Mouse (Mus musculus): ENCODE data around the gene Nav2.
A peak's percentile ranks its signal among the peaks of the same experiment; 100 is the strongest.

The Nav2 gene

DNA sequence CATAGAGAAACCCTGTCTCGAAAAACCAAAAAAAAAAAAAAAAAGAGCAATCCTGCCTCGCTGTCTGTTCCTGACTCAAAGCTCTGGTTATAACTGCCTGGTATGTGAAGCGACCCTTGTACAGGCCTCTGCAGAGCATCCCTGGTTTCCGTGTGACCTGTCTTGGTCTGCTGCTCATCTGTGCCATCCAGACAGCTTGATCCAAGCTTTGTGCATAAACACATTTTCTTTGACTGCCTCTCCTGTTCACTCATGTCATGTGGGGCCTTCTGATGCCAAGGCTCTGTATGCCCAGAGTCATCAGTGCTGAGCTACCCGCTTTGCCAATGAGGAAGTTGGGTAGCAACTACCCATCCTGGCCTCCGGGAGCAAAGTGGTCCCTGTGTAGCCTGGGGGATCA, 591.1 kb downstream of the Nav2 start:
- no peak for DNase-seq

GRCm38 (mm10) chr7:49500916-49501315, 592.4 kb downstream of the Nav2 start:
- peak; percentile 39 to 56 for DNase-seq

- DNase-seq, result no peak
These were observed 594.9 kb downstream of the Nav2 start for GRCm38 (mm10) chr7:49503419-49503818.

DNA sequence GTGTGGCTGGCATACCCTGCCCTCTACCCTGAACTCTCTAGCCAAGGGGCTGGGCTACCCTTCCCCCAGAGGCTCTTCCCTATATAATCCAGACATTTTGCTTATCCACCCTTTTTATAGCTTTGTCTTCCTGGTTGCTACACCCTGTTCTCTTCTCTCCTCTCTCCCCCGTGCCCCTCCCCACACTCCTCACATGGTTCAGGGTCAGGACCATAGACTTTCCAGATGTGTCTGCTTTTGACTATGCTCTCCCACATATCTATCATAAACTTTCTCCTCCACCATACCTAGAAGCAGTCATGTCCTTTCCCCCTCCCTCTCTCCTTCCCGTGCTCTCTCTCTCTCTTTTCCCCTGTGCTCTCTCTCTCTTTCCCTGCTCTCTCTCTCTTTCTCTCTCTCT, 595.4 kb downstream of the Nav2 start:
- no peak for DNase-seq

DNA sequence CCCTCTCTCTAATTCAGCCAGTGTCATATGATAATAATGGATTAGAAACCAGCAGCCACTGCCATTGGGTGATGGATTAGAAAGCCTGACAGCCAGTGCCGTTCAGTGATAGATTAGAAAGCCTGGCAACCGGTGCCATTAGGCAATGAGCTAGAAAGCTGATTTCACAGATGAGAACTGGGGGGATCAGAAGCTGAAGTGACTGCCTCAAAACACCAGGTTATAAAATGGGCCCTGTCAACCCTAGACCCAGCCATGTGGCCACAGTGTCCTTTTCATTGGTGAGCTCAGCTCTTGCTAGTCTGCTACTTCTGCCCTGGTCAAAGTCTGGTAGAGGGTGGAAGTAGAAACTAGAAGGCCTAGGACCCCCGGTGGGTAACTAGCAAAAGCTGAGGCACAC, 595.8 kb downstream of the Nav2 start:
- no peak for DNase-seq

DNA sequence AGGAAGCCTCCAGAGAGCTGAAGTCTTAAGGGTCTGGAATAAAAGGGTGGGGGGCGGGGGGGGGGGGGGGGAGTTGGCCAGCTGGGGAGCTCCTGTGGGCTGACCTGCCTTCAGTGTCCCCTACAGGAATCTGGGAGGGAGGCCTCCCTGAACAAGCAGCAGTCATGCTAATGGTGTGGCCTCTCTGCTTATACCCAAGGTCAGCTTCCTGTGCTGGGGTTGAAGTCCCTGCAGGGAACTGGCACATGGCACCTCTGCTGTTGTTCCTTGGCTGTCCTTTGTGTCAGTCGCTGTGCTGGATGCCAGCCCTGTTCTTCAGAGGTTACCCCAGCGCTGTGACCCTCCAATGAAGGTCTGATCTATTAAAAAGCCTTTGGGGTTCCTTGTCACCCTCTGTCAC, 596.5 kb downstream of the Nav2 start:
- DNase-seq, result no peak

GRCm38 (mm10) chr7:49506085-49506820, 597.7 kb downstream of the Nav2 start:
- no peak for DNase-seq

GRCm38 (mm10) chr7:49507943-49508506, 599.5 kb downstream of the Nav2 start:
- no peak for DNase-seq

DNA sequence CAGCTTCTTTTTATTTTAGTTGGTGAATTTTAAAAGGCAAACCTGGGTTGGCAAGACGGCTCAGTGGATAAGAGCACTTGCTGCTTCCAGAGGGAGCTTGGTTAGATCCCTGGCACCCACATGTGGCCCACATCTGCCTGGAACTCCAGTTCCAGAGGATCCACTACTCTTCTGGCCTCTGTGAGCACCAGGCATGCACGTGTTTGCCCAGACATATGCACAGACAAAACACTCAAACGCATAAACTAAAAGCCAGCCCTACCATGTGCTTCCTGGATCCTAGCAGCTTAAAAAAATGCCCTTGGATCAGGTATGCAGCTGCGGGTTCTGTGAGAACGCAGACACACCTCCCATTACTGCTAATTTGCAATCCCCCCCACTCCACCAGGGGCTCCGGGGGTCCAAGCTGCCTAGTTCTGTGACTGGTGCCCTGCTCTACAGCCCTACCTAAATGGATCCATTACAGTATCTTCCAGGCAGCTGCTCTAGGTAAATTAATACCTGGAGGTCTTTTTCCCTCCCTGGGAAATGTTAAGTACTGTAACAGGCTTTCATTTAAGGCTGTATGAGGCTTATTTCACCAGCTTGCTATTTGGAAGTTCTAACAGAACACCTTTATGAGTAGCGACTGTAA, 603.4 kb downstream of the Nav2 start:
- DNase-seq, result no peak

GRCm38 (mm10) chr7:49513763-49514437, 605.4 kb downstream of the Nav2 start:
- DNase-seq, result no peak

DNA sequence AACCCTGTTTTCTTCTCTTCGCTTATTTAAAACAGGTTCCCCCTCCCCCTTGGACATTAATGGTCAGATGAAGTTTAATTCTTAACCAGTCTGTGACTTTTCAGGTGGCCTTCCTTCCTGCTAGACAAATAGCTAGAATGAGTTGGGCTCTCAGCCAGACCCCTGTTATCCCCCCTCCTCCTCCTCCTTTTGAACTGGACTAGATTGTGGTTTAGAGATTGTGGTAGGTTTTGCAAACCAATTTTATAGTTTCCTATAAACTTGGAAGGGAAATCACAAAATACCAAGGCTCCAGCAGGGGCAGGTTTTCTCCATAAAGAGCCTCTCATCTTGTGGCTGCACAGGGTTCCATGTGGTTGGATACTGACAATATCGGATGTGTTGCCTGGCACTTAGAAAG, 606.5 kb downstream of the Nav2 start:
- no peak for DNase-seq

DNA sequence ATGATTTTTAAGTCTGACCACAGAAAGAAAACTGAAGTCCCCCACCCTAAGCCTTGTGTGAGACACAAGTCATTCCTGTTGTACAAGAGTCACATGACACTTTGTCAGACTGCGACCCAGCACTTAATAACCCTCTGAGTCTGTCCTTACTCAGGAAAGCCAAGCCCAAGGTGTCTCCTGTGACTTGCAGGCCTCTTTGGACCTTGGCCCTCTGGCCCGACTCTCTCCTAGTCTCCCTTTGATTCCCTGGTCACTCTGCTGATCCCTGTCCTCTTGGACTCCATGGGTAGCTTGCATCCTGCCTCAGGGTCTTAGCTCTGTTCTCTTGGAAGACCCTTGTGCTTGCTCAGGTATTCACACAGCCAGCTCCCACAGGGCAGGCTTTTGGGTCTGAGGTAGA, 612.0 kb downstream of the Nav2 start:
- no peak for DNase-seq

DNA sequence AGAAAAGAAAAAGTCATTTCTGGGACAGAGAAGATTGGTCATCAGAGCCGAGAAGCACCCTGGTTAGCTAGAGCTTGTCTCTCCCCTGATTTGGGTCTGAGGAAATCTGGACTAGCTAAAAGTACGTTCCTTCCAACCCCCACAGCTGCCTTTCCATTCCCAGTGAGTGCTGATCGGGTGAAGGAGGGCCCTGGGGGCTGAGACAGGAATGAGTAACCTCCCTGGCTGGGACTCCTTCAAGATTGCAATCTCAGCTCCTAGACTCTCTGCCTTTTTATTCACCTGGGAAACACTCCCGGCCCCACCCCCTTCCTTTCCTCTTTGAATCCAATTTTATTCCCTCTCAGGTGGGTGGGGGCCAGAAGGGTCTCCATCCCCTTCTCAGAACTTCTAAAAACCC, 612.8 kb downstream of the Nav2 start:
- DNase-seq, result no peak

DNA sequence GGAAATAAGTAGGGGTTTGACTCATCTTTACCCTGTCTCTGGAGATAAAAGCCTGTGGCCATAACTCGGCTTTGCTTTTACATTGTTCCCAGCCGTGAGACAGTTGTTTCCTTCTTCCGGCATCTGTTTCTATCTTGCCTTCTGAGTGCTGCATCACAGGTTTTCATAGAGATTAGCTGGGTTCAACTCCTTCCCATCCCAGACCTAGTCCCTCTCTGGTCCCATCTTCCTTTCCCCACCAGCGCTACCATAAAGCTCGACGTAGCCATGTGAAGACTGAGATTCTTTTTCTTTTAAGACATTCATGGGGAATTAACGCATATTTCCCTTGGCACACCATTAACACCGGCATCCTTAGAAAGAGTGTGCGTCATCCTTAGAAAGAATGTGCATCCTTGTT, 613.5 kb downstream of the Nav2 start:
- no peak for DNase-seq

DNA sequence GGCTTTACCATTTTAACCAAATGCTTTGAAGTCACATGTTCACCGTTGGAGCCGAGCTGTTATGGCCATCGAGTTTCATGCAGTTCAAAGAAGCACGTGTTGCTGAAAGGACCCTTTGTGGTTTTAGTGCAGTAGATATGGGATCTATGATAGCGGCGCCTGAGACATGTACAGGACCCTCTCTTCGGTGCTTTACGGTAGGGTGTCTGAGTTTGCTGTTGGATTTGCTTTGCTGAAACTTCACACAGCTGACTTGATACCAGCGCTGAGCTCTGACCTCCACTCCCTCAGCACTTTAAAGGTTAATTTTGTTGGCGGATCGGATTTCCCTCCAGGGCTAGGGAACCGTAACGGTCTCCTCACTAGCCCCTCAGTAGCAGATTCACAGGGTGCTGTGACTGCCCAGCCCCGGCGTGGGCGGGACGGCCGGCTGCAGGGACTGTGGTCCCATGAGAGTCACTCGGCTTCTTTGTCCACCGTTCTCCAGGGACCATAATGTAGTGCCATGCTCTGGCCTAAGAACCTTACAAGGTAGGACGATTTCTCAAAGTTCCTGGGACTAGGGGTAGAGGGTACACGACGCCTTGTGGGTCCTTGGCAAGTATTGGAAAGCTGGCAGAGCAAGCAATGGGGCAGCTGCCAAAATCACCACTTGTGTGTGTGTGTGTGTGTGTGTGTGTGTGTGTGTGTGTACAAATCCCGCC, 614.0 kb downstream of the Nav2 start:
- DNase-seq, result peak; percentile 55 to 62

DNA sequence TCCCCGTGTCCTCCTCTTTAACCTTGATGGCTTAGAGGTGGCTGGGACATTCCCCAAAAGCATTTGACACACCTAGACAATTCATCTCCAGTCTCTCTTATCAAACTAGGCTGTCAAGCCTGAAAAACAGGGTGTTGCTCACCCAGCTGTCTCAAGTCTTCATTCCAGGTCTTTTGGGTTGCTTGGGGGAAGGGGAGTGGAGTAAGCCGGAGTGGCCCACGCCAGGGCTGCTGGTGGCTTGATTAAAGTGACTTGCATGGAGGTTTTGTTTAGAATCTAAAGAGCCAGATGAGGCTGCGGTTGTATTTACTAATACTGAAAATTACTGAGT, 614.6 kb downstream of the Nav2 start:
- DNase-seq, result no peak

DNA sequence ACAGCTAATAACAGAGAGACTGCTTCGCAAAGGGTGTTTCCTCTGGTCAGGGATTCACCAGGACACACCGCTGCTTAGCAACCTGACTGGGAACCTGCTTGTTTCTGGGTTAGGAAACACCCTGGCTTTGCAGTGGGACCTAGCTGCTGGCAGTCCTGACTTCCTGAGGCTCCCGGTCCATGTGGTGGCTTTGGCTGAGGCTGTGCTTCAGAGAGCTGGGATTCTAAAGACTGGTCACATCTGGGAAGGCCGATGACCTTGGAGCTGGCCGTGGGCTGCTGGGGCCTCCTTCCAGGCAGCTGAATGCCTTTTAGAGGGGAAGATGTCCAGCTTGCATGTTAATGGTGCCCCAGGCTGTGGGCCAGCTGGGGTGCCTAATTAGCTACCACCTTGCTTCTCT, 615.2 kb downstream of the Nav2 start:
- no peak for DNase-seq

GRCm38 (mm10) chr7:49525348-49526100, 617.0 kb downstream of the Nav2 start:
- DNase-seq, result no peak

DNA sequence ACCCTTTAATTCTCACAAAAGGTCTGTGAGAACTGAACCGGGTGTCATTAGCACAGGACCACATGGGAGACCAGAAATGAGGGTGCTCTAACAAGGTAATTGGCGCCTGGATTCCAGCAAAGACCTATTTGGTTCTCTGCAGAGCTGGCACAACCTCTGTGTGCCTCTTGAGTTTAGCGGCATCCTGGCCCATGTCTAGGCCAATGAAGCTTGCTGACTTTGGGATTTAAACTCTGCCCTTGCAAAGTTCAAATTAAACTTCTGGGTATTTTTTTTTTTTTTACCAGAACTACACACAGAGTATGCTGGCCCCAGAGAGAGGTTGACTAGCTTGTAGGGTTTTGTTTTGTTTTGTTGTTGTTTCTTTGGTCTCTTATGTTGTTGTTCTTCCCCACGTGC, 617.6 kb downstream of the Nav2 start:
- no peak for DNase-seq

- no peak for DNase-seq
These were observed 619.0 kb downstream of the Nav2 start for GRCm38 (mm10) chr7:49527495-49527894.

DNA sequence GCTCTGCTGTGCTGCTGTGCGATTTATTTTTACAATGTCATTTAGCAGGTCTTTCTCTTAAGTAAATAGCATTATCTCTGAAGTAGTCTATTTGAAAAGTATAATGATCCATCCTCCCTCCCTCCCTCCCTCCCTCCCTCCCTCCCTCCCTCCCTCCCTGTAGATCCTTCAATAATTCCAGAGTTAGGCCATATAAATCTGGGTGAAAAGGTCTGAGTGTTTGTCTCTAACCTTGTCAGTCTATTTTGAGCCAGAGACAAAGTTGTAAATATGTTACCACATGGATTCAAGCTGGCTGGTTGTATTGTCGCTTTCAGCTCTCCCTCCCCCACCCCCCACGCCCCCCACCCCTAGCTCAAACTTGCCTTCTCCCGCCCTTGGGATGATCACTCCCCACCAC, 619.4 kb downstream of the Nav2 start:
- DNase-seq, result no peak

DNA sequence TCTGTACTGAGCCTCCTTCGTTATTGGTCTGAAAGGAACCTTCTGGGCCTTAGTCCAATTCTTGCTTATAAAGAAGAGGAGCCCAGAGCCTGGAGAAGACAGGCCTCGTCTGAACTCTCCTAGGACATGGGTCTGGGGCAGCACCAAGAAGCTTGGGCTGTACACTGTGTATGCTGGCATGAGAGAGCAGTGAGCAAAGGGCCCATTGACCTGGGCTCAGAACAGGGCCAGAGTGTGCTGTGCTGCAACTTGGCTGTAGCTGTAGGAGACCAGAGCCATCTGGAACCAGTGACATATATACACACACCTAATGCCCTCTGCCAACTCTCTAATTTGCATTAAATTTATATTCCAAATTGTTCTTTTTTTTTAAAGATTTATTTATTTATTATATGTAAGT, 621.0 kb downstream of the Nav2 start:
- no peak for DNase-seq

GRCm38 (mm10) chr7:49533571-49533970, 625.1 kb downstream of the Nav2 start:
- DNase-seq, result no peak

All from cerebellum, postnatal 14 days (tissue).